Mouse (Mus musculus) MEL (cell line): Measurements from ENCODE around the gene Dennd4b. TPM values are rescaled to one million over a fixed set of nuclear protein-coding genes. Genes with fewer than 3 reads are reported as not detected.

ENCODE experiments used
- DNase-seq: peaks from one replicate; pipeline ENCODE4 v3.0.0; 2011; ENCODE audit warnings: low read depth, low spot score
- H3K27ac ChIP-seq: 2 replicates; pipeline ENCODE4 v1.5.1; 2012; ENCODE audit warnings: low read depth, mild to moderate bottlenecking, control low read depth, low read length, moderate library complexity; ENCODE audit not compliant: control insufficient read depth
- H3K27me3 ChIP-seq, 2 experiments: fragments of 150-350 bp in 1 of 2; sonication (generic) in 1 of 2; 2 replicates each; pipeline ENCODE4 v1.6.1; 2012; ENCODE audit warnings: low read length in 2 of 2, mild to moderate bottlenecking in 2 of 2, improper control_type of control experiment in 1 of 2, moderate library complexity in 1 of 2; ENCODE audit not compliant: insufficient read depth in 2 of 2, control insufficient read depth in 1 of 2
- H3K36me3 ChIP-seq, 2 experiments: 2 replicates each; pipeline ENCODE4 v1.6.1; 2012 to 2014; ENCODE audit warnings: low read length in 2 of 2, improper control_type of control experiment in 1 of 2, inconsistent platforms in 1 of 2, mild to moderate bottlenecking in 1 of 2; ENCODE audit not compliant: insufficient read depth in 2 of 2, control insufficient read depth in 1 of 2
- H3K4me1 ChIP-seq, 2 experiments: fragments of 150-350 bp in 1 of 2; sonication (generic) in 1 of 2; 2 replicates each; pipeline ENCODE4 v1.6.1; 2012; ENCODE audit warnings: low read length in 2 of 2, improper control_type of control experiment in 1 of 2, mild to moderate bottlenecking in 1 of 2; ENCODE audit not compliant: insufficient read depth in 2 of 2, control insufficient read depth in 1 of 2
- H3K4me3 ChIP-seq, 2 experiments: fragments of 150-350 bp in 1 of 2; sonication (generic) in 1 of 2; 2 replicates each; pipeline ENCODE4 v1.5.1; 2012; ENCODE audit warnings: low read depth in 2 of 2, low read length in 2 of 2, mild to moderate bottlenecking in 2 of 2, moderate library complexity in 2 of 2, control low read depth in 1 of 2, improper control_type of control experiment in 1 of 2; ENCODE audit not compliant: control insufficient read depth in 1 of 2, insufficient read depth in 1 of 2
- H3K79me2 ChIP-seq: 2 replicates; pipeline ENCODE4 v1.6.1; 2012; ENCODE audit warnings: mild to moderate bottlenecking, low read length, moderate library complexity; ENCODE audit not compliant: control insufficient read depth, poor library complexity, insufficient read depth
- H3K9ac ChIP-seq: 2 replicates; pipeline ENCODE4 v1.6.1; 2012; ENCODE audit warnings: low read depth, mild to moderate bottlenecking, control low read depth, low read length, moderate library complexity; ENCODE audit not compliant: control insufficient read depth, poor library complexity, severe bottlenecking
- H3K9me3 ChIP-seq: fragments of 150-350 bp; sonication (generic); replicated peaks from 2 replicates; pipeline ENCODE4 v1.6.1; 2012; ENCODE audit warnings: mild to moderate bottlenecking, low read length, improper control_type of control experiment, moderate library complexity; ENCODE audit not compliant: insufficient read depth
- CHD2 ChIP-seq: IDR thresholded peaks from 2 replicates; pipeline ENCODE4 v1.6.1; 2011; ENCODE audit warnings: low read length, improper control_type of control experiment
- EP300 ChIP-seq, 2 experiments: IDR thresholded peaks; 2 replicates each; pipeline ENCODE4 v1.6.1; 2011; ENCODE audit warnings: improper control_type of control experiment in 2 of 2, low read length in 2 of 2, low read depth in 1 of 2, mild to moderate bottlenecking in 1 of 2
- ETS1 ChIP-seq: IDR thresholded peaks from 2 replicates; pipeline ENCODE4 v1.6.1; 2012; ENCODE audit warnings: low read depth, mild to moderate bottlenecking, inconsistent platforms, low read length, improper control_type of control experiment, moderate library complexity
- GATA1 ChIP-seq: IDR thresholded peaks from 2 replicates; pipeline ENCODE4 v1.6.1; 2011; ENCODE audit warnings: low read depth, low read length, improper control_type of control experiment
- HCFC1 ChIP-seq: IDR thresholded peaks from 2 replicates; pipeline ENCODE4 v1.6.1; 2012; ENCODE audit warnings: low read depth, mild to moderate bottlenecking, inconsistent platforms, low read length, improper control_type of control experiment, moderate library complexity
- JUND ChIP-seq: IDR thresholded peaks from 2 replicates; pipeline ENCODE4 v1.6.1; 2011; ENCODE audit warnings: low read depth, mild to moderate bottlenecking, improper control_type of control experiment, low read length
- MAX ChIP-seq: IDR thresholded peaks from 2 replicates; pipeline ENCODE4 v1.6.1; 2011; ENCODE audit warnings: low read length, improper control_type of control experiment
- MXI1 ChIP-seq: IDR thresholded peaks from 2 replicates; pipeline ENCODE4 v1.6.1; 2011; ENCODE audit warnings: mild to moderate bottlenecking, low read depth, low read length, improper control_type of control experiment
- MYC ChIP-seq: IDR thresholded peaks from 2 replicates; pipeline ENCODE4 v1.6.1; 2011; ENCODE audit warnings: low read depth, mild to moderate bottlenecking, low read length, improper control_type of control experiment, moderate library complexity
- POLR2A ChIP-seq, 2 experiments: IDR thresholded peaks; 2 replicates each; pipeline ENCODE4 v1.6.1; 2011 to 2012; ENCODE audit warnings: low read length in 2 of 2, mild to moderate bottlenecking in 2 of 2, control low read depth in 1 of 2, improper control_type of control experiment in 1 of 2, low read depth in 1 of 2, moderate library complexity in 1 of 2; ENCODE audit not compliant: control insufficient read depth in 1 of 2, insufficient read depth in 1 of 2, poor library complexity in 1 of 2
- RAD21 ChIP-seq: IDR thresholded peaks from 2 replicates; pipeline ENCODE4 v1.6.1; 2011; ENCODE audit warnings: mild to moderate bottlenecking, low read depth, low read length, improper control_type of control experiment
- RCOR1 ChIP-seq: IDR thresholded peaks from 2 replicates; pipeline ENCODE4 v1.6.1; 2012; ENCODE audit warnings: low read depth, mild to moderate bottlenecking, inconsistent platforms, low read length, improper control_type of control experiment
- SIN3A ChIP-seq: IDR thresholded peaks from 2 replicates; pipeline ENCODE4 v1.6.1; 2012; ENCODE audit warnings: low read length, improper control_type of control experiment, inconsistent platforms
- SMC3 ChIP-seq: IDR thresholded peaks from 2 replicates; pipeline ENCODE4 v1.6.1; 2011; ENCODE audit warnings: low read depth, low read length, improper control_type of control experiment
- TAL1 ChIP-seq: IDR thresholded peaks from 2 replicates; pipeline ENCODE4 v1.6.1; 2012; ENCODE audit warnings: mild to moderate bottlenecking, inconsistent platforms, low read length, moderate library complexity, mixed read lengths
- TCF12 ChIP-seq: IDR thresholded peaks from 2 replicates; pipeline ENCODE4 v1.6.1; 2014; ENCODE audit warnings: low read depth, mild to moderate bottlenecking, inconsistent platforms, low read length, improper control_type of control experiment, moderate library complexity
- USF2 ChIP-seq, 2 experiments: IDR thresholded peaks; 2 replicates each; pipeline ENCODE4 v1.6.1; 2011 to 2012; ENCODE audit warnings: improper control_type of control experiment in 2 of 2, low read length in 2 of 2, borderline replicate concordance in 1 of 2, inconsistent platforms in 1 of 2, low read depth in 1 of 2, mild to moderate bottlenecking in 1 of 2; ENCODE audit not compliant: insufficient read depth in 1 of 2
- polyA plus RNA-seq, 2 experiments: library from polyadenylated mRNA; stranded (reverse) in 1 of 2; unstranded in 1 of 2; fragments of >175 nt in 1 of 2; fragments of >200 nt in 1 of 2; gene quantifications; 2 replicates each; pipeline versions ENCODE4 v1.2.1 to v1.2.4; 2012; ENCODE audit warnings: low replicate concordance in 2 of 2, low read depth in 1 of 2; ENCODE audit not compliant: insufficient read length in 2 of 2, insufficient read depth in 1 of 2, missing spikeins in 1 of 2
- total RNA-seq: library from RNA; depleted of rRNA; stranded (reverse); fragments of 300-350 nt; gene quantifications from 2 replicates; pipeline ENCODE4 v1.2.3, GENCODE M21; 2012

Dennd4b gene
- total and polyA plus RNA-seq, 3 experiments, result 11.6 to 27.1 TPM; not detected in 1

- TF ChIP-seq USF2 (IDR thresholded peaks at IDR 0.05; ENCODE audit: borderline replicate concordance in 1 of 2, insufficient read depth in 1 of 2, low read depth in 1 of 2, low read length in 2 of 2) (no peak), JUND (no peak; the same call in 1 of the 2 replicates)
Observed at GRCm38 (mm10) chr3:90220088-90220487, 44.9 kb upstream of the Dennd4b start (continued).

- peak; percentile 58 for DNase-seq
- peak overlapping the region; percentile 19 for H3K27ac ChIP-seq
- TF ChIP-seq EP300 (IDR thresholded peaks at IDR 0.05; ENCODE audit: low read depth in 1 of 2, low read length in 2 of 2) (0 out of 4 replicates have a peak, but pooled peaks of 1 of the 2 experiments have one; percentile 0), CHD2 (no peak), MYC (no peak), SIN3A (0 out of 2 replicates have a peak, but pooled peaks have one; percentile 21)
- TF ChIP-seq, all 39 proteins: peak for 2
- Histone ChIP-seq H3K4me1 (peaks cover 21 to 22% of the 10 kb centered on the region in 2 experiments), H3K4me3 (peak overlapping the region; percentile 72 to 93), H3K36me3 (peaks cover 0 to 18% of the 10 kb centered on the region in 2 experiments; a peak in 2 of 4 replicates), H3K79me2 (no peaks in the 10 kb centered on the region), H3K9ac (peak overlapping the region; percentile 76), H3K9me3 (no peaks in the 10 kb centered on the region), H3K27me3 (no peaks in the 10 kb centered on the region)
Observed at GRCm38 (mm10) chr3:90220531-90220951, 44.4 kb upstream of the Dennd4b start.

GRCm38 (mm10) chr3:90221123-90221522, 43.9 kb upstream of the Dennd4b start:
- H3K9ac ChIP-seq, result no peak overlapping the region

More at GRCm38 (mm10) chr3:90221123-90221522, 43.9 kb upstream of the Dennd4b start:
- Histone ChIP-seq H3K79me2 (no peaks in the 10 kb centered on the region), H3K27ac (no peak overlapping the region), H3K9me3 (no peaks in the 10 kb centered on the region)
- TF ChIP-seq SMC3 (no peak), POLR2A (IDR thresholded peaks at IDR 0.05; ENCODE audit: control insufficient read depth in 1 of 2, insufficient read depth in 1 of 2, low read depth in 1 of 2, low read length in 2 of 2, poor library complexity in 1 of 2) (no peak), MXI1 (no peak; the same call in 1 of the 2 replicates), HCFC1 (no peak), USF2 (IDR thresholded peaks at IDR 0.05; ENCODE audit: borderline replicate concordance in 1 of 2, insufficient read depth in 1 of 2, low read depth in 1 of 2, low read length in 2 of 2) (no peak), EP300 (IDR thresholded peaks at IDR 0.05; ENCODE audit: low read depth in 1 of 2, low read length in 2 of 2) (peak; percentile 37 to 44), TCF12 (peak; percentile 38; the same call in 1 of the 2 replicates), ETS1 (peak; percentile 27; the same call in 1 of the 2 replicates), MAX (no peak), TAL1 (peak; percentile 59), RAD21 (no peak), GATA1 (peak; percentile 30; the same call in 1 of the 2 replicates), SIN3A (no peak; the same call in 1 of the 2 replicates), RCOR1 (peak; percentile 57)
- TF ChIP-seq, all 39 proteins: peak for 6
- peak overlapping the region; percentile 2 to 93; a peak in 3 of 4 replicates for H3K4me3 ChIP-seq
- peaks cover 0 to 18% of the 10 kb centered on the region in 2 experiments; a peak in 2 of 4 replicates for H3K36me3 ChIP-seq
- no peaks in the 10 kb centered on the region for H3K27me3 ChIP-seq
- DNase-seq, result peak; percentile 60
- H3K4me1 ChIP-seq, result peaks cover 21 to 22% of the 10 kb centered on the region in 2 experiments
